Mouse (Mus musculus) gastrocnemius, adult 8-10 months (tissue): ENCODE results near the gene Gpr87. TPM values are rescaled to one million over a fixed set of nuclear protein-coding genes. Genes with fewer than 3 reads are reported as not detected.

Experiments
- DNase-seq, 2 experiments: peaks; one replicate each; pipeline ENCODE4 v3.0.0; 2022; ENCODE audit warnings: low spot score in 2 of 2
- total RNA-seq, 4 experiments: library from RNA; stranded (reverse); gene quantifications; 2 replicates each; pipeline ENCODE4 v1.2.4; 2022

Gpr87 gene
- total RNA-seq, 4 experiments from 2014 or later = not detected

DNA sequence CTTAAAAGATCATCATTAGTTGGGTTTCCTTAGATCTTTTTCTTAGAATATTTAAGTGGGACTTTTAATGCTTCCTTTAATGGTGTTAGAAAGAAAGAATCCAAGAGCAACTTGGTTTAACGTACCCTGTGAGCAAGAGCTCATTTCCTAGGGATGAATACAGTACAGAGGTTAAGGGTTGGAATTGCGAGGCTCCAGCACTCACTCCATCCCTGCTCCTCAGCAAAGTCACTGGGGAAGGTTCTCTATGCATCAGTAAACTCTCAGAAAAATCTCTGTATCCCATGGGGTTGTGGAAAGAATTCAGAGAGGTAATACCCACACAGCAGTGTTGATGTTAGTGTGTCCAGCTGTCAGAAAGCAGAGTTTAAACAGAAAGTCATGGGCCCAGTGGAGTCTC is 54.8 kb downstream of the Gpr87 start:
- DNase-seq = no peak

DNA sequence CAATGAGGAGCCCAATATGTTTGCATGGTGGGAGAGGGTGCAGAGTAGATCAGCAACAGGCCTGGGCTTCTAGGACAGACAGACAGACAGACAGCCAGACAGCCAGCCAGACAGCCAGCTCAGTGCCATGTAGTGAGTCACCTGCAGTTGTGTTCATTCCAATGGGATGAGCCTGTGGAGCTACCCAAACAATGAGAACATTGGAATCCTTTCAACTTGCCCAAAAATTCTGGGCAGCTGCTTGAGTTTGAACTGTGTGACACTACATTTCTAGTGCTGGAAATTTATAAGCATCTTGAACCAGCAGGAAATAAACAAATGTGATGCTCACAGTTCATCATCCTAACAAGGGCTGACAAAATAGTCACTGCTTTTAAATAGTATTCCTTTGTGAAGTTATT is 55.3 kb downstream of the Gpr87 start:
- DNase-seq = no peak

DNA sequence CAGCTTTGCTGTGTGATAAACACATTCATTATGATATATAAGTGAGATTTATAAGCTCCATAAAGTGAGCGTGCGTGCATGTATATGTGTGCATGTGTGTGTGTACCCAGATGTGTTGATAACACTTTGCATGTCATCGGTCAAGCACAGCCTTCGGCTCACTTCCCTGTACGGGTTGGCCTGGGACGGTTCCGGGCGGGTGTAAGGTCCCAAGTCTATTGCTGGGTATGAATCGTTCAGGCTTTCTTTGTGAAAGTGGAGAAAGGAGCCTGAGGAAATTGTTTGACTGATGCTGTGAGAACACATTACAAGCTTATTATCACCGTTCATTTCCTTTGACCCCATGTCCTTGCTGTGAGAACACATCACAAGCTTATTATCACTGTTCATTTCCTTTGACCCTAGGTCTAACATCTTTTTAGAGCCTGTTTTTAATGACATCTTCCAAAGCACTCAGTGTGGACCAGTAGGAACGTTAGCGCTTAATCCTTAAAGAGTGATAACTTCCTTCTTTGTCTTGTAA is 55.9 kb downstream of the Gpr87 start:
- DNase-seq = no peak

DNA sequence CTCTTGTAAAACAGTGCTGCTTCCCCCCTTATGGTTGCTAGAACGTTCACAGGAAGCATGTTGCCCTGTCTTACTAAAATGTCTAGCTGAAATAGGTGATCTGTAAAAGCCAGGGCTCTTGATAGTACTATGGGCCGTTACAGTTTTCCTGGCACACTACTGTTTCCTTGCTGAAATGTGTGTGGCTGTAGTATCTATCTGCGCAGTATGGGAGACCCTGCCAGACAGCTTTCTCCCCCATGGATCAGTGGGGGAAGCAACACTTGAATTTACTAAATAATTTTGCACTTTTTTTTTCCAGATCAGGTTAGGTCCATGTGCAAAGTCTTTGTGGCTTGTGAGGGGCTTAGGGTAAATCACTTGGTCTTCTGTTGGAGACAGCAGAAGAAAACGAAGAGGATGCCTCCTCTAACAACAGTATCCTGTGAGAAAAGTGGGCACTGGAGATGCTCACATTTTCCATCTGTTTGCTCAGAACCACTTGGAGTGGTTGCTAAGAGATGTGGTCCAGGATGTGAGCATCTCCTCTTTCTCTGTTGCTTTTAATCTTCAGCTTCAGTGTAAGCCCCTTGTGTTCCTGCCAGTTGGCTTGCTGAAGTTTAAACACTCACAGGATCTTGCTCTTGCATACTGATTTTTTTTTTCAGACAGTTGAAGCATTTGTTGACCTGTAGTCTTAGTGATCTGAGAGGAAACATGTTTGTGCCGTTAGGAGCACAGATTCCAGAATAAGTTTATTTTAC is 58.8 kb downstream of the Gpr87 start:
- no peak for DNase-seq

DNA sequence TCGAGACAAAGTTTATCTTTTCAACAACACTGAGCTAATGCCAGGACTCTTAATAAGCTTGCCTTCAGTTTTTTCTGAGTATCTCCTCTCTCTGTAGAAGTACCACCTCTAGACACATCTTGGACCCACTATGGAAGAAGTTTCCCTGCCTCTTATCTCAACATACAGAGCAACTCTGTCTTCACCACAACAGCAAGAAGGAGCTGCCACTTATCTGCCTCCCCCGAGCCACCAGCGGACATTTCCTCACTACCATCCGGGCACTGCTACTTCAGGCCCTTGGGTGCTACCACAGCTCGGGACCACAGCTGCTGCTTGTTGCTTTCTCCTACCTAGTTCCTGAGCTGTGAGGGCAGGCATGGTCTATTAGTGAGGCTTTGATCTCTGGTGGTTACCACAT is 61.7 kb downstream of the Gpr87 start:
- DNase-seq = no peak

DNA sequence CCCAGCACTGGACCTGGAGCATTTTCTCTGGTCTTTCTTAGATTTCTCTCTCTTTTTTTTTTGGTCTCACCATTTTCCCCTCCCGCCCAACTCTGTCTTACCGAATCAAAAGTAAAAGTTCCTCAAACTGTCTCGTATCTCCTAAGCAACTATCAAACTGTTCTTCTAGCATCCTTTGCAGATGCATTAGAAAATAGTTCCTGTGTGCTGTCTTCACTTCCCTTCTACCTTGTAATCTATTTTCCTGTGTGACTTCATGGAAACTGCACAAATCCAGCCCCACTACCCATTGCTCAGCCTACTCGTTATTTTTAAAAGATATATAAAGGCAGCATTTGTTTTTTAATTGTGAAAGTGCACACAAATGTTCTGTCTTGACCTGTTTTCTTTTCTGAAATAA is 62.9 kb downstream of the Gpr87 start:
- DNase-seq = no peak

DNA sequence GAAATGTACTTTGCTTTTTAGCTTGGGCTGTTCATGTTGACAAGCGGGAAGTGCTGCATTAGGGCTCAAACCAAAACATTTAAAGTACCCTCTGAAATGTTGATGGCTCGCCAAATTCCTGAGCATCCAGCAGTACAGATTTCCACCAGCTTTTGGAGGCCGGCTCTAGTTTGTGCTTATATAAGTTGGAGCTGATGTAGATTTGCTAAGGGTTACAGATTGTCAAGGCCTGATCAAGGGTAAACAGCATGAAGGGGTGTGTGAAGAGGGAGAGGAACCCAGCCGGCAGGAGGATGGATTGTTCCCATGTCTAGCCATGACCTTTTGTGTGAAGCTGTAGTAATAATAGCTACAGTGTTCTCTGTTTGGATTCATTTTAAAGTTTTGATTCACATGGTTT is 63.8 kb downstream of the Gpr87 start:
- no peak for DNase-seq

DNA sequence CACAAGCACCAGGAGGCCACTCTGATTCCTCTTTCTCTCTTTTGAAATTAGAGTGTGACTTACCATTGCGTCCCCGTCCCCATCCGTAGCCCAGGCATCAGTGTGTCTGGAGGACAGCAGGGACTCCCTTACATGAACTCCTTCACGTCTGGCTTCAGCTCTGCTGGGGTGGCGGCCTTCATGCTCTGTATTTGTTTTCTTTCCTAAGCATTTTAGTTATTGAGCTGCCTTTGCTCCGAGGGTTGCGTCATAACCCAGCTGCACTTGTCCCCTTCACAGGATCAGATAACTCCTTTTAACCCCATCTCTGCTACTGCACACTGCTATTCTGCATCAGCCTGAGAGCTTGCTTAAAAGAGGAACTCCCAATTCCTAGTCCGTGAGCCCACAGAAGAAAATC is 64.5 kb downstream of the Gpr87 start:
- peak; percentile 13 to 17 for DNase-seq

DNA sequence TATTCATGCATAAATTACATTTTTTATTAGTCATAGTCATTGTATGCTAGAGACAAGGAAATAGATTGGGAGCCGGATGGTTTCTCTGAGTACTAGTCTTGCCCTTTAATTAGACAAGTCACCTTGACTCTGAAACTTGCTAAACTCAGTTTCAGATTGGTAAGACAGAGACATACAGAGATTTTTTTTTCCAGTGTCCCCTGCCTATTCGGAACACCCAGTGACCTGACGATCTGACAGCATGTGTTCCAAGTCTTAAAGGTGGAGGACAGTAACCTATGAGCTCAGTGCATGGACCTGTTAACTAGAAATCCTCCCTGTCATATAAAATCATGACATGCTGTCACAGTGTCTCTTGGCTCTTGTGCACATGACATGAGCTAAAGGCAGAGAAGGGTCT is 65.4 kb downstream of the Gpr87 start:
- DNase-seq = no peak

Other genes with a start within 250 kb of the Gpr87 start
- gene Med12l, start 189.3 kb downstream of the Gpr87 start, total RNA-seq = under 1 TPM; 0.29 to 0.64 (median 0.34) TPM
- under 1 TPM in 1 of 4 experiments, not detected in 3; 0.13 TPM for gene Gpr171, start 93.3 kb downstream of the Gpr87 start, total RNA-seq
- 1 to 10 TPM in 3 of 4 experiments, under 1 TPM in 1; 0.90 to 2.7 (median 1.2) TPM for gene P2ry14, start 41.5 kb downstream of the Gpr87 start, total RNA-seq
- under 1 TPM in 2 of 4 experiments, not detected in 2; 0.11 to 0.22 TPM for gene P2ry13, start 15.8 kb upstream of the Gpr87 start, total RNA-seq
- 1 to 10 TPM in 1 of 4 experiments, under 1 TPM in 2, not detected in 1; 0.15 to 1.1 (median 0.40) TPM for gene P2ry12, start 67.8 kb upstream of the Gpr87 start, total RNA-seq
- 1 to 10 TPM in 2 of 4 experiments, under 1 TPM in 2; 0.70 to 2.3 (median 0.98) TPM for gene Igsf10, start 149.3 kb upstream of the Gpr87 start, total RNA-seq